In the genomic region with DNA sequence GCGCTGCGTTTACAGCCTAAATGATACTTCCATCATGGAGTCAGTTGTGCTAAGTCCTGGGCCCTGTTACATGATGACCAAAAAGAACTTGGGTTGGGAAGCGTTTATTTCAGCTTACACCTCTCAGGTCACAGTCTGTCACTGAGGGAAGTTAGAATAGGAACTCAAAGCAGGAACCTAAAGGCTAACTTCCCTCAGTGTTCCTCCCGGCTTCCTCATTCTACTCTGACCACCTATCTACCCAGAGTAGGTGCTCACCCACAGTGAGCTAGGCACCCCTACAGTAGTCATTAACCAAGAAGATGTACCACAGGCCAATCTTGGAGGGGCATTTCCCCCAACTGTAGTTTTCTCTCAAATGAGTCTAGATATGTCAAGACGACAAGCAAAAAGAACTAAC, we compare ENCODE assay signal across 8 mouse cellular contexts.
"Had no signal": no experiment of that assay in that cellular context is flagged by ENCODE, and none has a peak within 500 bp of the region (broad histone marks: within the 10 kb centered on the region; RNA-seq: fewer than 3 reads in every experiment).

No protein-coding gene starts in this region.

- H3K36me3 ChIP-seq: liver, embryonic 15.5 days; lung, embryonic 15.5 days; midbrain, embryonic 12.5 days; midbrain, embryonic 15.5 days; neural tube, embryonic 13.5 days; stomach, embryonic 15.5 days had no signal

- H3K9ac ChIP-seq: liver, embryonic 15.5 days; lung, embryonic 15.5 days; midbrain, embryonic 12.5 days; midbrain, embryonic 15.5 days; neural tube, embryonic 13.5 days; stomach, embryonic 15.5 days had no signal

- H3K4me3 ChIP-seq: liver, embryonic 15.5 days; midbrain, embryonic 12.5 days; midbrain, embryonic 15.5 days; myocyte; neural tube, embryonic 13.5 days; stomach, embryonic 15.5 days had no signal

- H3K27me3 ChIP-seq: liver, embryonic 15.5 days; lung, embryonic 15.5 days; midbrain, embryonic 12.5 days; midbrain, embryonic 15.5 days; neural tube, embryonic 13.5 days; stomach, embryonic 15.5 days had no signal

- H3K4me1 ChIP-seq: midbrain, embryonic 12.5 days; midbrain, embryonic 15.5 days; neural tube, embryonic 13.5 days; stomach, embryonic 15.5 days had no signal

- ATAC-seq: intestine, embryonic 16.5 days had no signal

- H3K9me3 ChIP-seq: liver, embryonic 15.5 days; lung, embryonic 15.5 days; midbrain, embryonic 12.5 days; midbrain, embryonic 15.5 days; neural tube, embryonic 13.5 days; stomach, embryonic 15.5 days had no signal

- H3K4me2 ChIP-seq: liver, embryonic 15.5 days; midbrain, embryonic 12.5 days; midbrain, embryonic 15.5 days had no signal

- H3K27ac ChIP-seq: liver, embryonic 15.5 days; lung, embryonic 15.5 days; midbrain, embryonic 12.5 days; midbrain, embryonic 15.5 days; neural tube, embryonic 13.5 days; stomach, embryonic 15.5 days had no signal
